Mouse (Mus musculus) ovary, postnatal 10 days (tissue): ENCODE measurements around the gene Dnajb12.
"Not testable (repeated sequence)": the region's sequence is repeated elsewhere in the genome, so short reads cannot be mapped to it uniquely, and the experiment has no call there.

ENCODE experiments used
- DNase-seq: peaks from one replicate; pipeline ENCODE4 v3.0.0; 2022; ENCODE audit warnings: low spot score

The Dnajb12 gene

DNA sequence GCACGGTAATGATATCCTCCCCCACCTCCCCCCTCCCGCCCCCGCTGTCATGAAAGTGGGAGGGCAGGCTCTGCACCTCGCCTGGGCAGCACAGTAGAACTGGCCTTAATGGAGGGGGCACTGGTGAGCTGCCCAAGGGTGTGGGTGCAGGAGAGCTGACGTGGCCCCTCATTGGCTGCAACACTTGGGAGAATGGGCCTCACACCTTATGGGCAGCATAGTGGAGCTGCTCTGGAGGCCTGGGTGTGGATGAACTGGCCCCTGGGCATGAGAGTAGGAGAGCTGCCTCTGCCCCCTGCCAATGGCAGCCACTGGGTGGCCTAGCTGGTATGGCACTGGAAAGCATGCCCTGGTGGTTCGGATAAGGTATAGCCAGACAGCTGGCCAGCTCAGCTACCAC lies 9.3 kb upstream of the Dnajb12 start:
- no peak for DNase-seq

DNA sequence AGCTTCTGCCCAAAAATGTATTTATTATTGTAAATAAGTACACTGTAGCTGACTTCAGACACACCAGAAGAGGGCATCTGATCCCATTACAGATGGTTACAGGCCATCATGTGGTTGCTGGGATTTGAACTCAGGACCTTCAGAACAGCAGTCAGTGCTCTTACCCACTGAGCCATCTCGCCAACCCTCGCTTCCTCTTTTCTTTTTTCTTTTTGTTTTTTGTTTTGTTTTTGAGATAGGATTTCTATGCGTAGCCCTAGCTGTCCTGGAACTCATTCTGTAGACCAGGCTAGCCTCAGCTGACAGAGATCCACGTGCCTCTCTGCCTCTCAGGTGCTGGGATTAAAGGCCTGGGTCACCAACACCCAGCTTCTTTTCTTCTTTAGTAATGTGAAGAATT lies 6.7 kb upstream of the Dnajb12 start:
- DNase-seq: not testable (repeated sequence)

DNA sequence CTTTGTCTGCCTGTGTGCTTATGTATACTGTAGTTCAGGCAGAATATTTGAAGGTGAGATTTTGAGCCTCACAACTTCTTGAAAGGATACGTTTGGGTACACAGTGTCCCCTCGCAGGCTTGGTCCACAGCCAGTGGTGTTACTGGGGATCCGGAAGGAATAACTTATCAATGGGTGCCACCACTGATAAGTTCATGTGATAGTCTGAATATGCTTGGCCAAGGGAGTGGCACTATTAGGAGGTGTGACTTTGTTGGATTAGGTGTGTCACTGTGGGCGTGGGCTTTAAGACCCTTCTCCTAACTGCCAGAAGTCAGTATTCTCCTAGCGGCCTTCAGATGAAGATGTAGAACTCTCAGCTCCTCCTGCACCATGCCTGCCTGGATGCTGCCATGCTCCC lies 6.2 kb upstream of the Dnajb12 start:
- DNase-seq: no peak

DNA sequence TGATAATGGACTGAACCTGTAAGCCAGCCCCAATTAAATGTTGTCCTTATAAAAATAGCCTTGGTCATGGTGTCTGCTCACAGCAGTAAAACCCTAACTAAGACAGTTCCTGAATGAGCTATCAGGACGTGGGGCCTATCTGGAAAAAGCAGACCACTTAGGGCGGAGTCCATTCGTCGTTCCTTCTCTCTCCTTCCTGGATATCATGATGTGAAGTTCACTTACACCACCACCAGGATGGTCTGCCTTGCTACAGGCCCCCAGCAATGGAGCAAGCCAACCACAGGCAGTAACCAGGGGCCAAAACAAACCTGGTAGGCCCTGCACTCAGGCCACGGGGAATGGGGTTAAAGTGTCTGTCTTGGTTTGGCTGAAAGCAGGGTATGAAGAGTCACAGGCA lies 5.7 kb upstream of the Dnajb12 start:
- no peak for DNase-seq

DNA sequence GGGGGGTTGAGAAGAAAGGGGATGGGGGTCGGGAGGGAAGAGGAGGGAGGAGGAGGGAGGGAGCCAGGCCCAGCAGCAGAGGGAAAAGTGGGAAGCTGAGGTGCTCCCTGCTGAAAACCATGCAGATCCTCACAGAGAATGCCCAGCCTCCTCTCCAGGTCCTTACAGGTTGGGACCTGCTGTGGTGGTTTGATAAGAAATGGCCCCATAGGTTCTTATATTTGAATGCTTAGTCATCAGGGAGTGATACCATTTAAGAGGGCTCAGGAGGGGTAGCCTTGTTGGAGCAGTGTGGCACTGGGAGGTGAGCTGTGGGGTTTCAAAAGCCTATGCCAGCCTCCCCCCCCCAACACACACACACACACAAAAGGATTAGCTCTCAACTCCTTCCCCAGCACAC lies 4.0 kb upstream of the Dnajb12 start:
- DNase-seq: no peak

DNA sequence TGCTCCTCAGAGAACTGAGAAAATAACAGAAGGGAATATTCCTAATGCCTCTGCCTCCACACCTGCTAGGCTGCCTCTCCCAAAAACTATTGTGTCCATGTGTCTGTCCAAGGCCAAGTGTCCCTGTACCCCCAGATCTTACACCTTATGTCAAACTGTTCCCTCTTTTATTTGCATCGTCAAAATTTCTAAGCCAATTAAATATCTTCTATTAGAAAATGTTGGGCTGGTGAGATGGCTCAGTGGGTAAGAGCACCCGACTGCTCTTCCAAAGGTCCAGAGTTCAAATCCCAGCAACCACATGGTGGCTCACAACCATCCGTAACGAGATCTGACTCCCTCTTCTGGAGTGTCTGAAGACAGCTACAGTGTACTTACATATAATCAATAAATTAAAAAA lies 2.7 kb upstream of the Dnajb12 start:
- not testable (repeated sequence) for DNase-seq

DNA sequence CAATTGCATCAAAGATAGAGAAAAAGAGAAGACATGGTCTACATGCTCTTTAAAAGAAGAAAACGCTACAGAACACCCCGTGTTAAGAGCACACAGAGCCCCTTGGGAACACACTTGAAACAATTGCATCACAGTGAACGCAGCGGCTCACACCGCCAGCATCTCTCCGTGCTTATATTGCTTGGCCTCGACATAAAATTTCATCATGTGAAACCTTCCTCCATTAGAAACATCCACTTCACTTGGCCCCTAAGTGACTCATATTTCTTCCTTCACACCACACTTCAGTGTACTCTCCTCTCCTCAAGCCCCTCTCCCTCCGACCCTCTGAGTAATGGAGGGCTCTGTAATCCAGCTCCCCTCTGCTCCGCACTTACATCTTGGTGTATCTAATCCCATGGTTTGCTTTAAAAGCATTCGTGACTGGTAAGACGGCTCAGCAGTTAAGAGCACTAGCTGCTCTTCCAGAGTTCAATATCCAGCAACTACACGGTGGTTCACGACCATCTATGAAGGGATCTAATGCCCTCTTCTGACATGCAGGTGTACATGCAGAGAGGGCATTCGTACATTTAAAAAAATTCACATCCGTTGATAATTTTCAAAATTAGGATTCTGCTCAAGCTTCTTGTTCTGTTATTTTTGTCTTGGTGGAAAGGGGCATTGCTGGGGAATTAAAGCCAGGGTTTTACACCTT lies 1.8 kb upstream of the Dnajb12 start:
- DNase-seq: no peak

DNA sequence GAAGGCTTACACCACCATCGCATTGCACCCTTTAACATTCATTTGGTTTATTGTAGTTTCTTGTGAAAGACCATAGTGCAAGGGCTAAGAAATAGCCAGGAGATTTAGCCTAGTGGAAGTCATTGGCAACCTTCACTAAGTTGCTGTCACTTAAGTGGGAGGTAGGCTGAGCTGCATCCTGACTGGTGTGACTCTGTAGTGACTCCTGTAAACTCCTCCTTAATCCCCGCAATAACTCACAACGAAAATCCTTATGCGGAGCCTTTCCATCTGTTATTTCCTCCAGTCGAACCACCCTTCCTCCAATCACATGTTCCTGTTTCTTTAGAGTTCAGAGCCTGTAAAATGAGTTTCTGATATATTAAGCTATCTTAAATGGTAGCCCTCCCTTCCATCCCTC lies 533 bp upstream of the Dnajb12 start:
- DNase-seq: no peak

DNA sequence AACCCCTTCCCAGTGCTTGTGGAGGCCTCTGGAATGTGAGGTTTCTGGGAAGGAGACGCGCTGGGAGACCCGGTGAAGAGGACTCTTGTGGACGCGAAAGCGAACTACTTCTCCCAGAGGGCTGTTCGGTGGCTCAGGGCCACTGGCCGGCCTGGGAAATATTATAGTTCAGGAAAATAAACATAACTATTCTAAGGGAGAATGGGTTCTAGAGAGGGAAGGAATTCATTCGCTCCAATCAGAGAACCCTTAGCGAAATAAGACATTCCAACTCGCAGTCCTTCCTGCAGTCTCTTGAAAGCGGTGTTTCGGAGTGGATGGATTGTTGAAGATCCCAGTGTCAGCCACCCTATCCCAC lies 652 bp downstream of the Dnajb12 start:
- DNase-seq: no peak

DNA sequence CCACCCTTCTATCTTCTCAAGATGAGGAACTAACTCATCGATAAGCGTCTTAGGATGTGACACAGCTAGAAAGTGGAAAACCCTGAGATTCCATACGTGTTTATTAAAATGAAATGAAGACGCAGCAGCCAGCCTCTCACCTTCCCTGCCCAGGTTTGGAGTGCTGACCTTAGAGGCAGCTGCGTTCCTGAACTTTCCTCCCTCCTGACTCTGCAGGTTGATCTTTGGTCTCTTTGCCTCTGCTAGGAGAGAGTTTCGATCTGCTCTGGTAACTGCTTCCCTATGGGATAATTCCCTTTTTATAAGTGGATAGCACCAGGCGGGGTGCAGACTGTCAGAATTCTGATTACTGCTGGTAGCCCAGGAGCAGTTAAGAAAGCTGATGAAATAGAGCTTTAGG lies 1.5 kb downstream of the Dnajb12 start:
- no peak for DNase-seq

DNA sequence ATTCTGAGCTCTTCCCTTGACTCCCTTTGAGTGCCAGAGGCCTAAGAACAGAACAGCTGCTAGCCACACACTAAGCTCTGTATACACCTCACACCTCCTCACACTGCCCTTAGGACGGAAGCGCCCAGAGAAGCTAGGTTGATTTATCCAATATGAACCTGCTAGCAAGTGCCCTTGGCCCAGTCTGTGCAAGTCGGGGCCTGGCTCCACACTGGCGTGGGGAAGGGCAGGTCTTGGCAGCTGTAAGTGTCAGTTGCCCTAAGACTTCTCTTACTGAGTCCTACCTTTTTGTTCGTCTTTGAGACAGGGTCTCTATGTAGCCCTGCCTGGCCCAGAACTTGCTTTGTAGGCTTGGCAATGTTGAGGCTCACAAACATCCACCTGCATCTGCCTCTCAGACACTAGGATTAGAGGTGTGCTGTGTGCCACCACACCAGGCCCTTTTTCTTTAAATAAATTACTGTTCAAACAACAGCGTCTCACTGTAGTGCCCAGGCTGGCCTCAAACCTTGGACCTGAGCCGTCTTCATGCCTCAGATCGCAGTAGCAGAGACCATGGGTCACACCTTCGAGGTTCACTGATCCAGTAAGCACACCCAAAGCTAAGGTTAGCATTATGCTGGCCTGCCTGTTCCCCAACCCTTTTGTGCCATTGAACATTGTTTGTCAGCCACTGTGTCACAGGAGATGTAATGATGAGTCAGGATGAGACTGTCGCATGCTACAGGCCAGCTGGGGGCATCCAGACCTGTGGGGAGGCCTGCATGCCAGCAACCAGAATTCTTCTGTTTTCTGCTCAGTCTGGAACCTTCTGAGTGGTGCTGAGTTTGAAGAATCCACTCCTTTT lies 5.2 kb downstream of the Dnajb12 start:
- no peak for DNase-seq

DNA sequence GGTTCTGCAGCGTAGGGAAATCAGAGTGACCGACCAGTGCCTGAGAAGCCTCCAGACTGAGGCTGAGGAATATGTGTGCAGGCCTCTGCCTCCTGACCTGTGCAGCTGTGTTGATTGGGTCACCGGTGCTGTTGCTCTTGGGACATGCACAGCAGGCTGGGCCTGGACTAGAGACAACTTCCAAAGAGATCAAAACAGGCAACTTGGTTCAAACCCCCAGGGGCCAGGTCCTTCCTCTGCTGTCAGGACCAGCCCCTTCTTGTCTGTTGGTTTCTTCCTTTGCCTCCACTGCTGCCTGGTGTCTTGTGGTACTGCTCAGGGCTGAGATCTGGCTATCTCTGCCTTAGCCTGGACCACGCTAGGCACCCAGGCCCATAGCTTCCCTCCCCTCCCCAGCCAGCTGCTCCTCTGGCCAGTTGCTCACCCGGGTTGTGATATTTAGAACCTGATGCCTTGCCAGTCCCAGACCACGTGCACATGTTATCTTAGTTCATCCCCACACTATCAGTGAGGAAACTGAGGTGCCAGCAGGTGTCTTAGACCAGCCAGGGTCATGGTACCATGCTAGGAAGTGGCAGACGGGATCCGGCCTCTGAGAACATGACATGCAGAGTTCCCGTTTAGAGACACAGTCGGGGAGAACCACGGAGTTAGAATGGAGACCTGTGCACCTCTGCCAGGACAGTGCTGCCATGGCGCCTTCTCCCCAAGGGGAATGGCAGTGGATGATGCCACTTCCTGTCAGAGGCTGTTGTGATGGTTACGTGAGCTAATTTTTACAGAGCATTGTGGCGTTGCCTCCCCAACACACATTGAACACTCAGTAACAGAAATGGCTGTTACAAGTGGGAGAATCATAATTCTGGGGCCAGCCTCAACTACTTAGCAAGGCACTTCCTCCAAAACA lies 6.1 kb downstream of the Dnajb12 start:
- no peak for DNase-seq

DNA sequence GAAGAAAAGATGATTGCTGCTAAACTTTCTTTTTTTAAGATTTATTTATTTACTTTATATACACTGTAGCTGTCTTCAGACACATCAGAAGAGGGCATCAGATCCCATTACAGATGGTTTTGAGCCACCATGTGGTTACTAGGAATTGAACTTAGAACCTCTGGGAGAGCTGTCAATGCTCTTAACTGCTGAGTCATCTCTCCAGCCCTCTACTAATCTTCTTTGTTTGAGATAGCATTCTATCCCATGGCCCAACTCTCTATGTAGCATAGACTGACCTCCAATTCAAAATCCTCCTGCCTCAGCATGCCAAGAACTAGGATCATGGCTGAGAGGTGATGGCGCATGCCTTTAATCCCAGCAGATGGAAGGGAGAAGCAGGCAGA lies 6.7 kb downstream of the Dnajb12 start:
- no peak for DNase-seq

DNA sequence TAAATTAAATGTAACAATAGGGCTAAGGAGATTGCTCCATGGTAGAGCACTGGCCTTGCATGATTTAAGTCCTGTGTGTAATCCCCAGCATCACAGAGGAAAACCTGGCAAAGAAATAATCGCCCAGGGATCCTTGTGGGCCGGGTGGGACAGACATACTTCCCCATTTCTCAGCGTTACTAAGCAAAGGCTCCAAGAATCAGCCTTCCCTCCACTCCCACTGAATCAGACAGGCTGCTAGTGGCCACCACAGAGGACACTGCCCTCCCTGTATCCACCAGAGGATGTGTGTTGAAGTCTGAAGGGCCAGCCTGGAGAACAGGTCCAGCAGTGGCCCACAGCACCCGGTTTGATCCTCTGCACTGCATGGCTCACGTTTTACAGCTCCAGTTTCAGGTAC lies 8.1 kb downstream of the Dnajb12 start:
- no peak for DNase-seq

DNA sequence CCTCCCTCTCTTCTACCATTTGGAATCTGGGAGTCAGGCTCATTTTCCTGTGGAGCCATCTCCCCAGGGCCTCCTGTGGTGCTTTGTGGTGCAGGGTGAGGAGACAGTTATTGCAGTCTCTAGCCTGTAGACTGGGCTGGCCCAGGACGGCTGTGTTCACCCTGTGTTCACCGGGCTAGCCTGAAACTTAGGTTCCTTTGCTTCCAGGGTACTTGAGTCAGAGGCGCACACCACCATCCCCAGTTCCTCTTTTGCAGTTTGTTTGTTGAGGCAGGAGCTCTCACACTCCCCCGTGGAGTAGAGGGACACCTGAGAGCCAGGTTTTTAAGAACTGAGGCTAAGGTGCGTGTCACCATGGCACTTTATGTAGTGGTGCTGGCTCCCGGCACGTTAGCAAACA lies 10.0 kb downstream of the Dnajb12 start:
- DNase-seq: no peak

DNA sequence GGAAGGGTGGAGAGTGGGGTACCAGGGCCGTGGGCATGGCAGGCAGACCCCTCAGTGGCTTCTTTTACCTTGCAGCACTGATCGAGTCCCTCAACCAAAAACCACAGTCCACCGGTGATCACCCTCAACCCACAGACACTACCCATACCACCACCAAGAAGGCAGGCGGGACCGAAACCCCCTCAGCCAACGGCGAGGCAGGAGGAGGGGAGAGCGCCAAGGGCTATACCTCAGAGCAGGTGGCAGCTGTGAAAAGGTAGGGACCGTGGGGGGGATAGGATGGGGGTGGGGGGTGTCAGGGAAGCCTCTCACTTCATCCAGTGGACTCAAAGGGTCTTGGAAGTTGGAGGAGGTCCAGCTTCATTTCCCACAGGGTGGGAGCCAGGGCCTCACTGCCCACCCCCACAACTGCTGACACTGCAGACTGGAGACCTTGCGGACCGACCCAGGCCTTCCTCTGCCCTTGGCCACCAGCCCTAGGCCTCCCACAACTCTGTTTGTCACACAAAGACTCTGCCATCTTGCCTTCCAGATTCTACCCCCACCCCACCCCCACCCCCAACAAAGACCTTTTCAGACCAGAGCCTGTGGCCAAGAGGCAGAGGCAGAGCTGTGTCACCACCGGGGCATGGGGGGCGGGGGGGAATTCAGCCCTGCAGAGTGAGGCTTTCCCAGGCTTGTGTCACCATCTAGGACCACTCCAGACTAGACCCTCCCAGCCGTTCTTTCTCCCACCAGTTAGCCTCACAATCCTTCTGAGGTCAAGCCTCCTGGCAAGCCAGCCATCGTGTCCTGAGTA lies 10.8 kb downstream of the Dnajb12 start:
- no peak for DNase-seq

DNA sequence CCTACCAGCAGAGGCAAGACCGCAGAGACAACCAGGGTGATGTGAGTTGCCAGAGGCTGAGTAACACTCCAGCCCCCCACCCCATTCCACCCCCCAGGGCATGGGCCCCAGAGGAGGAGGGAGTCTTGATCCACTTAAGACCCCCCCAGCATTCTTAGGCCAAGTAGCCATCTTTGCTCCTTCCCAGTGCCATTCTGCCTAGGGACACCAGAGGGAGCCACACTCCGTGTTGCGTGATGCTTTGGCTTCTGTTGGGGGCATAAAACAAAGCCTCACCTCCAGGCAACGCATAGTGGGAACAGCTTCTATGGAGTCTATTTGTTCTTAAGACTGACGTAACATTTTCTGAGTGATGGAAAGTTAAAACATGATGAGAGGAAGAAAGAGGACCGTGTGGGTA lies 13.6 kb downstream of the Dnajb12 start:
- DNase-seq: no peak

DNA sequence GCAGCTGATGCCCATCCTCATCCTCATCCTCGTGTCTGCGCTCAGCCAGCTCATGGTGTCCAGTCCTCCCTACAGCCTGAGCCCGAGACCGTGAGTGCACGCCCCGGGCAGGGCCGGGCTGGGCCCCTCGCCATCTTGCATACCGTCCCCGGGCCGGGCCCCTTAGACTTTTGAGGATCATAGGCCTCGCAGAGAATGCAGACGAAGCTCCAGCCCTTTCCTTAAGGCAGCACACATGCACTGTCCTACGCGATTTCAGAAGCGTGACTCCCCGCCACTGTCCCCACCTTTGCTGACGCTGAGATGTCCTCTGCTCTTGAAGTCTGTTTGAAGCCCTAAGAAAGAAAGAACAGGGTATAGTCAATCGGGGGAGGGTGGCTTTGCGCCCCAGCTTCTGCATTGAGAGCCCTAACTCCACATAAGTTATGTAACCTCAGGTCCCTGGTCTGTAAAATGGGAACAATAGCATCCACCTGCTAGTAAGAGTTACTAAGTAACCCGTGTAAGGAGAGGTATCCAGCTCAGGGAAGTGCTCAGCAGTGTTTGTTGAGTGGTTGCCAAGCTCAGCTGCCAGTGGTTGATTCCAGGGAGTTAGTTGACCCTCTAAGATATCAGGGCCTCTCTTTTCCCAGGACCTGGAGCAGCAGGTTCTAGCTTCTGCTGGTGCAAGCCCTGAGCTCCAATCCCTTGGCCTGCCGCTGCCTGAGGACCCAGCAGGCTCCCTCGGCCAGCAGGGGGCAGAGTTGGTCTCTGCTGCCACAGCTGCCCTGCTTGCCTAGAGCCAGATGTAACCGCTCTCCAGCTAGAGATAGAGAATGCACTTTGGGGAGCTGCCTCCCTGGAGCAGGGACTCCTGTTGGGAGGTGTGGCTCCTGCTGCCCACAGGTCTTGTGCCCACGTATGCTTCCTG lies 15.2 kb downstream of the Dnajb12 start:
- DNase-seq: no peak

DNA sequence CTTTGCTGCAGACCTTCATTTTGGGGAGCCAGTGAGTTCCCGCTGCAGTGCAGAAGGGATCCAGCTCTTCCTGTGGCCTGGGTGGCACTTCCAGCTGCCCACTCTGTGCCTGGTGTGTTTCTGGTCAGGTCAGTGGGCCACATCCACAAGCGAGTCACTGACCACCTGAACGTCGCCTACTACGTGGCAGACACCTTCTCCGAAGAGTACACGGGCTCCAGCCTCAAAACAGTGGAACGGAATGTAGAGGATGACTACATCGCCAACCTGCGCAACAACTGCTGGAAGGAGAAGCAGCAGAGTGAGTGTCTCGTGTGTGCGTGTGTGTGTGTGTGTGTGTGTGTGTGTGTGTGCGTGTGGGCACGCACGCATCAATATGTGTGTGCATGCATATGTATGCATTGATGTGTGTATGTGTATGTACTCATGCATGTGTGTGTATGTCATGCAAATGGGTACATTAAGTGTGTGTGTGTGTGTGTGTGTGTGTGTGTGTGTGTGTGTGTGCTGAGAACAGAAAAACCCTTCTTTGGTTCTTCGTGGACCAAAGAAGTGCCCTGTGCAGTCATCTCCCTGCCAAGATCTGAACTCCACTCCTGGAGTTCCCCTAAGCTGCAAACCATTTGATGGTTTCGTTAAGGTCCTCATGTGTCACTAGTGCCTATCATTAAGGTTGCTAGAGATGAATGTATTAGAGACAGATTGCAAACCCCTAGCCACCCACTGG lies 16.3 kb downstream of the Dnajb12 start:
- no peak for DNase-seq

DNA sequence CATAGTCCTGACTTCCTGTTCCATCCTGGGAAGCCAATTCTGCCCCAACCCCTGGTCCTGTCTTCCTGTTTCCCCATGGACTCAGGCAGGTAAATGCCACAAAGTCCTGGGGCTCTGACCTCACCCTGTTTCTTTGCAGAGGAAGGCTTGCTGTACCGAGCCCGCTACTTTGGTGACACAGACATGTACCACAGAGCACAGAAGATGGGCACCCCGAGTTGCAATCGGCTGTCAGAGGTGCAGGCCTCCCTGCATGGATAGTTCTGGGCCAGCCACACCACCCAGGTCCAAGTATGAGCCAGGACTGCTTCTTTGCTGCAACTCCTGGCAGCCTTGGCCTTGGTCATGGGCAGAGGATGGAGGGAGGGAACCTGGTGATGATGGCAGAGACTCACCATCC lies 16.9 kb downstream of the Dnajb12 start:
- DNase-seq: no peak
